Mouse (Mus musculus) embryonic facial prominence, embryonic 10.5 days (tissue): ENCODE measurements around the gene Fermt2. TPM values are rescaled to one million over a fixed set of nuclear protein-coding genes. Genes with fewer than 3 reads are reported as not detected.

Source experiments
- DNase-seq: peaks from one replicate; pipeline ENCODE4 v3.0.0-alpha.2; 2017; ENCODE audit warnings: low spot score
- H3K27ac ChIP-seq: fragments of 300-500 bp; sonication (generic); replicated peaks from 2 replicates; pipeline ENCODE4 v1.5.1; 2016; ENCODE audit warnings: mild to moderate bottlenecking
- H3K27me3 ChIP-seq: fragments of 300-500 bp; sonication (generic); replicated peaks from 2 replicates; pipeline ENCODE4 v1.6.1; 2016; ENCODE audit warnings: low read depth, mild to moderate bottlenecking; ENCODE audit not compliant: poor library complexity, severe bottlenecking
- H3K36me3 ChIP-seq: fragments of 300-500 bp; sonication (generic); replicated peaks from 2 replicates; pipeline ENCODE4 v1.6.1; 2016; ENCODE audit warnings: mild to moderate bottlenecking, moderate library complexity
- H3K4me1 ChIP-seq: fragments of 300-500 bp; sonication (generic); 2 replicates; pipeline ENCODE4 v1.6.1; 2016
- H3K4me3 ChIP-seq: fragments of 300-500 bp; sonication (generic); 2 replicates; pipeline ENCODE4 v1.5.1; 2016; ENCODE audit warnings: mild to moderate bottlenecking, moderate library complexity
- H3K9me3 ChIP-seq: fragments of 300-500 bp; sonication (generic); 2 replicates; pipeline ENCODE4 v1.6.1; 2016; ENCODE audit warnings: mild to moderate bottlenecking
- WGBS: fragments of 180-500 bp; shearing (Covaris S2); methylation state at CpG from one replicate; pipeline ENCODE4 v1.1.7; 2016; 5-methylcytosine and 5-hydroxymethylcytosine counted together
- polyA plus RNA-seq: library from polyadenylated mRNA; unstranded; fragments of >200 nt; fragmentation: Nextera tagmentation; extraction: Ambion mirVana; gene quantifications from 2 replicates; pipeline ENCODE4 v1.2.1, GENCODE M21; 2016

Fermt2 gene
- 83.7 and 99.7 TPM in 2 replicates for polyA plus RNA-seq

GRCm38 (mm10) chr14:45529411-45530363, at the start of gene Fermt2:
Gene Fermt2, minus strand, starts transcription at chr14:45530118.
- H3K9me3 ChIP-seq, result no peaks in the 10 kb centered on the region
- no peaks in the 10 kb centered on the region for H3K27me3 ChIP-seq
- peaks cover 35% of the 10 kb centered on the region for H3K4me1 ChIP-seq
- peak within 1 kb of the TSS; percentile 98 for H3K27ac ChIP-seq
- H3K4me3 ChIP-seq, result peak within 1 kb of the TSS; percentile 84
- peak; percentile 92 for DNase-seq
- under 1% methylated on average over 119 of the region's 126 CpGs for WGBS
- H3K36me3 ChIP-seq, result peaks cover 5% of the 10 kb centered on the region

- H3K27me3 ChIP-seq, result peaks cover 6% of the 10 kb centered on the region
- H3K9me3 ChIP-seq, result no peaks in the 10 kb centered on the region
- peak overlapping the region; percentile 53 for H3K4me3 ChIP-seq
- DNase-seq, result peak; percentile 85
- H3K4me1 ChIP-seq, result peaks cover 18% of the 10 kb centered on the region
- no peaks in the 10 kb centered on the region for H3K36me3 ChIP-seq
- H3K27ac ChIP-seq, result peak overlapping the region; percentile 77
- 17% methylated on average over 33 of the region's 33 CpGs for WGBS
Observed at GRCm38 (mm10) chr14:45566066-45566937, 36.4 kb upstream of the Fermt2 start.

- H3K4me3 ChIP-seq, result peak overlapping the region; percentile 53
- whole genome bisulfite sequencing, result 6% methylated on average over 20 of the region's 20 CpGs
- peak overlapping the region; percentile 77 for H3K27ac ChIP-seq
- peaks cover 18% of the 10 kb centered on the region for H3K4me1 ChIP-seq
- no peaks in the 10 kb centered on the region for H3K9me3 ChIP-seq
- no peaks in the 10 kb centered on the region for H3K36me3 ChIP-seq
- peak; percentile 65 for DNase-seq
- H3K27me3 ChIP-seq, result peaks cover 6% of the 10 kb centered on the region
Observed at GRCm38 (mm10) chr14:45565216-45566065, 35.5 kb upstream of the Fermt2 start.

GRCm38 (mm10) chr14:45563577-45563976, 33.7 kb upstream of the Fermt2 start:
- Histone ChIP-seq H3K4me1 (peaks cover 18% of the 10 kb centered on the region), H3K27ac (no peak overlapping the region), H3K9me3 (no peaks in the 10 kb centered on the region), H3K36me3 (no peaks in the 10 kb centered on the region), H3K27me3 (peaks cover 6% of the 10 kb centered on the region), H3K4me3 (no peak overlapping the region)
- DNase-seq, result no peak
- WGBS, result 94% methylated on average over 1 of the region's 1 CpGs

GRCm38 (mm10) chr14:45561681-45562080, 31.8 kb upstream of the Fermt2 start:
- WGBS, result 87% methylated on average over 6 of the region's 6 CpGs
- no peak for DNase-seq
- Histone ChIP-seq H3K36me3 (no peaks in the 10 kb centered on the region), H3K4me1 (peaks cover 18% of the 10 kb centered on the region), H3K27me3 (peaks cover 6% of the 10 kb centered on the region), H3K4me3 (no peak overlapping the region), H3K27ac (no peak overlapping the region), H3K9me3 (no peaks in the 10 kb centered on the region)

GRCm38 (mm10) chr14:45559018-45559417, 29.1 kb upstream of the Fermt2 start:
- no peak overlapping the region for H3K27ac ChIP-seq
- no peaks in the 10 kb centered on the region for H3K36me3 ChIP-seq
- no peaks in the 10 kb centered on the region for H3K9me3 ChIP-seq
- no peak overlapping the region for H3K4me3 ChIP-seq
- H3K27me3 ChIP-seq, result no peaks in the 10 kb centered on the region
- 88% methylated on average over 1 of the region's 1 CpGs for WGBS
- 0 out of 2 replicates have a peak, but pooled peaks cover 3% of the 10 kb centered on the region for H3K4me1 ChIP-seq
- DNase-seq, result no peak

- Histone ChIP-seq H3K4me1 (no peaks in the 10 kb centered on the region), H3K36me3 (no peaks in the 10 kb centered on the region), H3K27me3 (no peaks in the 10 kb centered on the region), H3K27ac (no peak overlapping the region), H3K9me3 (no peaks in the 10 kb centered on the region), H3K4me3 (no peak overlapping the region)
- no peak for DNase-seq
- WGBS, result 89% methylated on average over 6 of the region's 6 CpGs
Observed at GRCm38 (mm10) chr14:45554336-45554735, 24.4 kb upstream of the Fermt2 start.

- 74% methylated on average over 2 of the region's 2 CpGs for WGBS
- Histone ChIP-seq H3K4me3 (no peak overlapping the region), H3K27me3 (no peaks in the 10 kb centered on the region), H3K27ac (no peak overlapping the region), H3K9me3 (no peaks in the 10 kb centered on the region), H3K36me3 (no peaks in the 10 kb centered on the region), H3K4me1 (no peaks in the 10 kb centered on the region)
- no peak for DNase-seq
Observed at GRCm38 (mm10) chr14:45553854-45554253, 23.9 kb upstream of the Fermt2 start.

- 83% methylated on average over 4 of the region's 4 CpGs for WGBS
- no peaks in the 10 kb centered on the region for H3K36me3 ChIP-seq
Observed at GRCm38 (mm10) chr14:45552431-45552830, 22.5 kb upstream of the Fermt2 start.

GRCm38 (mm10) chr14:45551121-45551768, 21.3 kb upstream of the Fermt2 start:
- 56% methylated on average over 17 of the region's 17 CpGs for WGBS
- no peak overlapping the region; the same call in 1 of the 2 replicates for H3K27ac ChIP-seq
- no peaks in the 10 kb centered on the region for H3K4me1 ChIP-seq
- no peaks in the 10 kb centered on the region for H3K36me3 ChIP-seq
- DNase-seq, result peak; percentile 60
- H3K9me3 ChIP-seq, result no peaks in the 10 kb centered on the region
- no peak overlapping the region for H3K4me3 ChIP-seq
- H3K27me3 ChIP-seq, result no peaks in the 10 kb centered on the region

More at GRCm38 (mm10) chr14:45552431-45552830, 22.5 kb upstream of the Fermt2 start:
- no peaks in the 10 kb centered on the region for H3K4me1 ChIP-seq
- H3K9me3 ChIP-seq, result no peaks in the 10 kb centered on the region
- no peak overlapping the region for H3K4me3 ChIP-seq
- no peaks in the 10 kb centered on the region for H3K27me3 ChIP-seq
- no peak overlapping the region for H3K27ac ChIP-seq
- DNase-seq, result no peak

GRCm38 (mm10) chr14:45550010-45550647, 20.2 kb upstream of the Fermt2 start:
- DNase-seq, result no peak
- H3K27ac ChIP-seq, result no peak overlapping the region

More at GRCm38 (mm10) chr14:45550010-45550647, 20.2 kb upstream of the Fermt2 start:
- Histone ChIP-seq H3K27me3 (no peaks in the 10 kb centered on the region), H3K4me1 (no peaks in the 10 kb centered on the region), H3K4me3 (no peak overlapping the region), H3K36me3 (no peaks in the 10 kb centered on the region), H3K9me3 (no peaks in the 10 kb centered on the region)
- 79% methylated on average over 13 of the region's 13 CpGs for WGBS
